7 mouse cellular contexts compared by ENCODE assay signal in genomic region chr4:40279276-40279900, GRCm38 (mm10). TPM values are rescaled to one million over a fixed set of nuclear protein-coding genes. Genes with fewer than 3 reads are reported as not detected.
DNase-seq lines count a peak whose midpoint lies in the region; ATAC-seq and TF ChIP-seq lines count a peak whose summit lies in the region.

Gene Ndufb6 (minus strand): TSS chr4:40279421.

- ATAC-seq in intestine, postnatal 0 days = peak; percentile 99
- ATAC-seq in midbrain, embryonic 12.5 days (ENCODE audit: low FRiP score, low read depth) = peak; percentile 97

- TF ChIP-seq POLR2A in small intestine, adult 2 months (IDR thresholded peaks at IDR 0.05; ENCODE audit: low read depth, low read length) = peak; percentile 86

- intact Hi-C loops in left cerebral cortex, postnatal 4 days (cut with DNase I) = no loop called here

- H3K4me3 ChIP-seq in intestine, postnatal 0 days (ENCODE audit: low read depth, low read length) = peak within 1 kb of the TSS; percentile 97
- H3K4me3 ChIP-seq in midbrain, embryonic 12.5 days = peak within 1 kb of the TSS; percentile 76
- H3K4me3 ChIP-seq in small intestine, adult 2 months (ENCODE audit: low read depth, low read length) = peak within 1 kb of the TSS; percentile 86

- TF ChIP-seq CTCF in intestine, postnatal 0 days (IDR thresholded peaks at IDR 0.05; ENCODE audit: low read depth) = no peak
- no peak for TF ChIP-seq CTCF in small intestine, adult 2 months (IDR thresholded peaks at IDR 0.05; ENCODE audit: extremely low read depth, insufficient read length, insufficient replicate concordance, low read depth, low read length)

- WGBS in intestine, postnatal 0 days = under 1% methylated on average over 36 of the region's 36 CpGs
- WGBS in midbrain, embryonic 12.5 days = under 1% methylated on average over 36 of the region's 36 CpGs
- under 1% methylated on average over 36 of the region's 36 CpGs for WGBS in small intestine, adult 2 months

- peak; percentile 89 for DNase-seq in adrenal gland, adult 8-10 months
- DNase-seq in embryo, embryonic 9.5 days (ENCODE audit: extremely low spot score) = peak; percentile 96
- DNase-seq in gonadal fat pad, adult 2 months (ENCODE audit: low read depth) = no peak
- peak; percentile 98 for DNase-seq in left cerebral cortex, postnatal 4 days

- H3K27ac ChIP-seq in intestine, postnatal 0 days (ENCODE audit: low read depth, low read length) = peak within 1 kb of the TSS; percentile 75
- 0 out of 2 replicates have a peak within 1 kb of the TSS, but pooled peaks have one; percentile 20 for H3K27ac ChIP-seq in midbrain, embryonic 12.5 days (replicated peaks)
- peak within 1 kb of the TSS; percentile 91 for H3K27ac ChIP-seq in small intestine, adult 2 months (ENCODE audit: insufficient read depth, low read depth, low read length)

- H3K9ac ChIP-seq in intestine, postnatal 0 days (ENCODE audit: low read depth, low read length) = peak within 1 kb of the TSS; percentile 86
- H3K9ac ChIP-seq in midbrain, embryonic 12.5 days (replicated peaks) = peak within 1 kb of the TSS; percentile 79

- no peaks in the 10 kb centered on the region; the same call in 1 of the 2 replicates for H3K4me1 ChIP-seq in intestine, postnatal 0 days (replicated peaks; ENCODE audit: control insufficient read depth, insufficient read depth, low read length)
- peaks cover 13% of the 10 kb centered on the region for H3K4me1 ChIP-seq in midbrain, embryonic 12.5 days
- H3K4me1 ChIP-seq in small intestine, adult 2 months (ENCODE audit: control insufficient read depth, insufficient read depth, insufficient read length, low read length) = peaks cover 3% of the 10 kb centered on the region; the same call in 1 of the 2 replicates

- H3K4me2 ChIP-seq in intestine, postnatal 0 days (replicated peaks; ENCODE audit: low read depth) = peak within 1 kb of the TSS; percentile 95
- H3K4me2 ChIP-seq in midbrain, embryonic 12.5 days (replicated peaks) = peak within 1 kb of the TSS; percentile 88

- H3K27me3 ChIP-seq in intestine, postnatal 0 days (replicated peaks; ENCODE audit: control insufficient read depth, insufficient read depth, low read length) = no peaks in the 10 kb centered on the region
- no peaks in the 10 kb centered on the region for H3K27me3 ChIP-seq in midbrain, embryonic 12.5 days
- H3K27me3 ChIP-seq in small intestine, adult 2 months (ENCODE audit: control insufficient read depth, insufficient read depth, low read length) = no peaks in the 10 kb centered on the region

- no peaks in the 10 kb centered on the region for H3K9me3 ChIP-seq in intestine, postnatal 0 days (ENCODE audit: control insufficient read depth)
- no peaks in the 10 kb centered on the region for H3K9me3 ChIP-seq in midbrain, embryonic 12.5 days

- H3K36me3 ChIP-seq in intestine, postnatal 0 days (ENCODE audit: control insufficient read depth, insufficient read depth) = peaks cover 12% of the 10 kb centered on the region; the same call in 1 of the 2 replicates
- H3K36me3 ChIP-seq in midbrain, embryonic 12.5 days = peaks cover 12% of the 10 kb centered on the region; the same call in 1 of the 2 replicates
- peaks cover 6% of the 10 kb centered on the region for H3K36me3 ChIP-seq in small intestine, adult 2 months (ENCODE audit: control insufficient read depth, insufficient read depth, low read length)

RNA-seq across cellular contexts. Expression of gene Ndufb6, which starts in this region (rescaled TPM):
- total RNA-seq in adrenal gland, adult 8-10 months (2022) = 100 to 1,000 TPM; 151 to 218 (median 179) TPM
- polyA plus RNA-seq in gonadal fat pad, adult 2 months (2012; rRNA removed) = 85.4 and 99.4 TPM in 2 replicates
- 370 and 403 TPM in 2 replicates for polyA plus RNA-seq in intestine, postnatal 0 days (2015; fragmentation: Nextera tagmentation; extraction: Ambion mirVana)
- total RNA-seq in left cerebral cortex, postnatal 4 days (2021) = 100 to 1,000 TPM; 159 to 164 TPM
- polyA plus RNA-seq in midbrain, embryonic 12.5 days (2016; fragmentation: Nextera tagmentation; extraction: Ambion mirVana) = 252 and 265 TPM in 2 replicates
- 69.4 and 70.1 TPM in 2 replicates for polyA plus RNA-seq in small intestine, adult 2 months (2012; rRNA removed)

Comparison
In these comparisons a context has a peak if more than half of its experiments do, and no peak if none do; other contexts are left out.
1. H3K27ac ChIP-seq: peak in every context shown above with its lines; median percentile 91 in small intestine, adult 2 months; 75 in intestine, postnatal 0 days; 20 in midbrain, embryonic 12.5 days.